Mouse (Mus musculus) adrenal gland, postnatal 4 days (tissue): ENCODE data around the gene G6pc. TPM values are rescaled to one million over a fixed set of nuclear protein-coding genes. Genes with fewer than 3 reads are reported as not detected.
A peak's percentile ranks its signal among the peaks of the same experiment; 100 is the strongest.

Source experiments
- DNase-seq, 2 experiments: peaks; one replicate each; pipeline ENCODE4 v3.0.0; 2021 to 2022; ENCODE audit warnings: low spot score in 2 of 2, mixed read lengths in 2 of 2
- microRNA-seq: library from miRNA; unstranded; fragments of <30 nt; microRNA quantifications from one replicate; pipeline ENCODE4 v1.2.0, GENCODE M21; 2021
- total RNA-seq, 2 experiments: library from RNA; stranded (reverse); gene quantifications; 2 replicates each; pipeline ENCODE4 v1.2.3; 2021

Gene G6pc
- total RNA-seq, 2 experiments from 2014 or later, result 17.8 to 30.5 TPM

DNA sequence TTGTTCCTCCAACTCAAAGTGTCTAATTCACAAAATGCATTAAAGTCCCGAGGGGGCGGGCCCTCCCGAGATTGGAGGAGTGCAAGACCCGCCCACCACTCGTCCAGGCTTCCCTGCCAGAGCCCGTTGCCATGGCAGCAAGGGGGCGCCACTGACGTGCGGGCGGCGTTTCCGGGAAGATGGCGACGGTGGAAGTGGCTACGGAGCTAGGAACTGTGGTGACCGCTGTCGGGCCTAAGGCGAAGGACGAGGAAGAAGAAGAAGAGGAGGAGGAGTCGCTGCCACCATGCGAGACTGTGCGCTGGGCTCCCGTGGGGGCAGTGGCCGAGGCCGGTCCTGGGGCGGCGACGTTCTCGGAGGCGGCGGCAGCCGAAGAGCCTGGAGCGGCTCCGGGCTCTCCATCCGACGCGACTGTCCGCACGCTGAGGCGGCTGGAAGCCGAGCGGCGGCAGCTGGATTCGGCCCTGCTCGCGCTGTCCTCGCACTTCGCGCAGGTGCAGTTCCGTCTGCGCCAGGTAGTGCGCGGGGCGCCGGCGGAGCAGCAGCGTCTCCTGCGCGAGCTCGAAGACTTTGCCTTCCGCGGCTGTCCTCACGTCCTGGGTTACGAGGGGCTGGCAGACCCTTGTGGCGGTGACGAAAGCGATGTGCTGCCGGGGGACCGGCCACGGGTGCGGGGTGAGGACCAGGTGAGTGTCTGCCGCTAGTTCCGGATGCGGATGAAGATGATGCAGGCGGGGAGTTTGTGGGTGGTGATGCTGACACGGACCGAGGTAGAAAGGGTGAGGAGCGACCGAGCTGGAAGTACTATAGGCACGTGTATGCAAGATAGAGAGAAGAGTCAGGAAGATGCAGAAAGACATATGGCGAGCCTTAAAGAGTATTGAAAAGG, 57.8 kb downstream of the G6pc start, which contains the start of the genes Rundc1 and Ptges3l:
Gene Rundc1, plus strand, starts transcription at position 161 of the 889 bp plus-strand sequence.
Gene Ptges3l, minus strand, starts transcription at position 409 of the 889 bp plus-strand sequence.
- DNase-seq, result peak; percentile 98

DNA sequence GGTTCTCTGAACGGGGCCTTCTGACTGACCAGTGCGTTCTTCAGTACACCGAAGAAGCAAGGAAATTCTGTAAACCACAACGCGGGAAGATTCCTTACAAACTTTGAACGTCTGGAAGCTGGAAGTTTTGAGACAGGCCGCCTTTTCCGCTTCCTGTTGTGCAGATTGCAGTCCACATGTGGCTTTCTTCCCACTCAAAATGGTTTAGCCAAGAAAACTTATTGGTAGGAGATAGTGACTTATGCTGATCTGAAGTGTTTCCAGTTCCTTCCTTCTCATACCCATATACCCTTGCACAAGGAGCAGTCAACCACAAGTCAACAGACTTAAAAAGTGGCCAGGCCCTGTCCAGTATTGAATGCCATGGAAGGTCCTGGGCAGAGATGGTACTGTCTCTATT, 58.8 kb downstream of the G6pc start:
- DNase-seq, result no peak

Small RNAs within 50 kb of the gene (microRNA-seq; reads per million reads assigned to microRNA genes)
- not detected for gene Gm25593
- gene Mir6929, result not detected

Other genes with a start within 250 kb of the G6pc start
- gene Retreg3, start 247.7 kb upstream of the G6pc start, total RNA-seq, result 10 to 100 TPM; 51.8 to 52.6 TPM
- gene Tubg1, start 247.6 kb upstream of the G6pc start, total RNA-seq, result 10 to 100 TPM; 42.0 to 42.6 TPM
- gene Tubg2, start 211.7 kb upstream of the G6pc start, total RNA-seq, result 1 to 10 TPM; 7.7 to 8.1 TPM
- gene Cntnap1, start 197.0 kb upstream of the G6pc start, total RNA-seq, result 1 to 10 TPM; 3.9 to 4.1 TPM
- 10 to 100 TPM; 26.9 to 30.7 TPM for gene Plekhh3, start 196.2 kb upstream of the G6pc start, total RNA-seq
- under 1 TPM in 1 of 2 experiments, not detected in 1; 0.22 TPM for gene Ccr10, start 192.1 kb upstream of the G6pc start, total RNA-seq
- 10 to 100 TPM; 38.8 to 40.3 TPM for gene Ezh1, start 141.1 kb upstream of the G6pc start, total RNA-seq
- gene Ramp2, start 121.5 kb upstream of the G6pc start, total RNA-seq, result 10 to 100 TPM; 85.7 to 96.0 TPM
- gene Vps25, start 113.9 kb upstream of the G6pc start, total RNA-seq, result 100 to 1,000 TPM; 106 to 111 TPM
- 10 to 100 TPM in 1 of 2 experiments, 1 to 10 TPM in 1; 3.8 to 20.0 TPM for gene Wnk4, start 107.0 kb upstream of the G6pc start, total RNA-seq
- gene Cntd1, start 88.5 kb upstream of the G6pc start, total RNA-seq, result 1 to 10 TPM; 1.1 to 1.3 TPM
- 10 to 100 TPM; 62.9 to 67.1 TPM for gene Coa3, start 88.4 kb upstream of the G6pc start, total RNA-seq
- 100 to 1,000 TPM; 144 to 147 TPM for gene Becn1, start 65.3 kb upstream of the G6pc start, total RNA-seq
- 100 to 1,000 TPM; 122 to 124 TPM for gene Psme3, start 51.3 kb upstream of the G6pc start, total RNA-seq
- 1 to 10 TPM; 7.3 to 7.7 TPM for gene Aoc2, start 42.5 kb upstream of the G6pc start, total RNA-seq
- 10 to 100 TPM; 28.8 to 33.7 TPM for gene Aoc3, start 37.0 kb upstream of the G6pc start, total RNA-seq
- gene Aarsd1, start 50.1 kb downstream of the G6pc start, total RNA-seq, result 10 to 100 TPM; 29.9 to 31.1 TPM
- 1 to 10 TPM; 3.4 to 5.9 TPM for gene Gm27029, start 57.2 kb downstream of the G6pc start, total RNA-seq
- 10 to 100 TPM; 20.1 to 22.0 TPM for gene Rundc1, start 57.5 kb downstream of the G6pc start, total RNA-seq
- gene Ptges3l, start 57.8 kb downstream of the G6pc start, total RNA-seq, result 1 to 10 TPM; 6.4 to 6.7 TPM
- gene Rpl27, start 74.7 kb downstream of the G6pc start, total RNA-seq, result 100 to 1,000 TPM in 1 of 2 experiments, 10 to 100 TPM in 1; 90.3 to 116 TPM
- 10 to 100 TPM; 30.0 to 30.3 TPM for gene Ifi35, start 80.8 kb downstream of the G6pc start, total RNA-seq
- gene Rnd2, start 97.4 kb downstream of the G6pc start, total RNA-seq, result 10 to 100 TPM; 16.4 to 20.0 TPM
- 100 to 1,000 TPM; 103 to 105 TPM for gene Vat1, start 98.7 kb downstream of the G6pc start, total RNA-seq
- gene Brca1, start 184.4 kb downstream of the G6pc start, total RNA-seq, result 10 to 100 TPM; 16.6 to 18.9 TPM
- gene Nbr1, start 184.6 kb downstream of the G6pc start, total RNA-seq, result 100 to 1,000 TPM; 167 to 227 TPM
- 10 to 100 TPM; 19.2 to 21.0 TPM for gene Tmem106a, start 214.7 kb downstream of the G6pc start, total RNA-seq
- gene Gm11634, start 231.7 kb downstream of the G6pc start, total RNA-seq, result not detected